Mouse (Mus musculus) urinary bladder, postnatal 10 days (tissue): ENCODE results near the gene Dennd1b.

Source experiments
- DNase-seq: peaks from one replicate; pipeline ENCODE4 v3.0.0; 2022; ENCODE audit warnings: low spot score

The Dennd1b gene

DNA sequence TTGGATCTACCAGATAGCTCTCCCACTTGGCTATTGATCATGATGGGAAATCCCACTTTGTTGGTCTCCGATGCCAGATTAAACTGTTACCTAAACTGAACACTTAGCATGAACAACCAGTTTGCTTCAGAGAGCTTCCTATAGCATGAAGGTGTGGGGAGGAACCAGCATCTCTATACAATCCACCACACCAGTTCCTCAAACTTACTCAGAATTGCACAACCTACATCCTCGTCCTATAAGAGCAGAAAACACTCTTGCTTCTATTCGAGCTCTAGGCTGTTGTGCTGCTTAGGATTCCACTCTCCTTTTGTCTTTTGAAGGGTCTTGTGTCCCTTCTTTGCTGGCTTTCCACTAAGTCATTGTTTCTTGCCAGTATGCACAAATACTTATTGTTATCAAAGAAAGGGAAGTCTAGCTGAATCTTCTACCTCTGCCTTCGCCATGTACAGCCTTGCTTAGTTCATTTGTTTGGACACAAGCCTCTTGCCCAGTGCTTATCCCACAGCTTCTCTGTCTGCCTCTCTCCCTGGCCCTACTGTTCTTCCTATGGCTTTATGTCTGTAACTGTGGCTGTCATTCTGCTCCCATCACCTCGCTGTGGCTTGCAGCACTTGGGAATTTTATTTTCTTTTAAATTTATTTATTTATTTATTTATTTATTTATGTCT, 52.0 kb downstream of the Dennd1b start:
- DNase-seq, result no peak

DNA sequence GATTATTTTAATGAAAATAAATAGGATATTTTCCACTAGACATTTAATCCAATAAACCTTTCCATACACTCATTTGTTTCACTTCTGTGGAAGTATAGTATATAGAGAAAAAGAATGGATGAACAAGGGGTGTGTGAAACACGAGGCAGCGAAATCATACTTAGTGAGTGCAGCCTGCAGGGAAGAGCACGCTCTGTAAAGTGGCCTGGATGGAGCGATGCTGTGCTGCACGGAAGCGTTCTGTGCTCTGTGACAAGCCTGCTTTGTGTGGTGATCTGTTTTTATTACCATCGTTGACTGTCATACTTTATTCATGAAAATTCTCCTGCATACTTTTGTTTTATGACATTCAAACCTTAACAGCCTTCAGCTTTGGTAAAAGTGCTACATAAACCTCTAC, 58.1 kb downstream of the Dennd1b start:
- no peak for DNase-seq

DNA sequence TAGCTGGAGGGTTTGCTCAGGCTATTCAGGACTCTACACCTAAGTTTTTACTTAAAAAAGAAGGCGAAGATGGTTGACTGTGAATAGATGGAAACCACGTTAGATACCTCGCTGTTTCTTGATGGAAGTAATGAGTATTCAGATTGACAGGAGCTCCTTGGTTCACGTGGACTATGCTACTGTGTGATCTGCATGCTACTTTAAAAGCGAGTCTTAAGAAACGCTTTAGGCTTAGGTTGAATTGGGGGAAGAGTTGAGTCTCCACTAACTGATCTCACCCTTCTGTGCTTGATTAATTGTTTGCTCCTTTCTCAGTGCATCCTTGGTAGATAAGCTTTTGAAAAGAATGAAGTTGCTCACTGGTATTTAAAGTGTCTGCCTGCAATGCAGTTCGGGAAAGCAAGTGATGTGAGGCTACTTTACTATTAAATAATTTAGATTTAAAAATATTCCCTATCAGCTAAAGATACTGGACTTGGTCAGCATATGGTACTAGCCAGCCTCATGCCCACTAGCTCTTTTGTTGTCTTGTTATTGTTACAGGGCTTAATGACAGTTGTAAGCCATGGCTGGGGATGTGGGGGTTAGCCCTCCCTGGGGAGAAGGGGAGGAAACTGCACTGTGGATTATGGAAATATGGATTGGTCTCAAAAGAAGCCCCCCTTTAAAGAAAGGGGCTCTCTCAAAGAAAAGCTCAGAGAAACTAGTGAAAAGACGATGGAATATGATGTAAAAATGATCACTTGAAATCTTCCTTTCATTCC, 62.8 kb downstream of the Dennd1b start:
- no peak for DNase-seq

DNA sequence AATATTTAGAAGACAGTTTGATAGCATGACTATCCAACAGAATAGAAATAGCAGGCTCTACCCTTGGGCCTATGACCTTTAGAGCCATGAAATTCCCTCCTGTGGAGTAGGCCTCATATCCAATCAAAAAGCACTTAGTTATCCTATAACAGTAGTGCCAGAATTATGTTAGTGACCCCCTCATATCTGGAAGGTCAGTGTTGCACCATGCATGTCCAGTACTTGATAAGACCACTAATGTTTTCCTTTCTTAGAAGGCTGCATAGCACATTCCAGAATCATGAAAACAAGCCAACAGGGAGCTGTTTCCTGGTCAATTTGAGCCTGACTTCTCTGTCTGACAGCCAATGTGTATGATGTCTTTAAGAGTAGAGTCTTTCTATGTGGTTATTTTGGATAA, 66.3 kb downstream of the Dennd1b start:
- no peak for DNase-seq

DNA sequence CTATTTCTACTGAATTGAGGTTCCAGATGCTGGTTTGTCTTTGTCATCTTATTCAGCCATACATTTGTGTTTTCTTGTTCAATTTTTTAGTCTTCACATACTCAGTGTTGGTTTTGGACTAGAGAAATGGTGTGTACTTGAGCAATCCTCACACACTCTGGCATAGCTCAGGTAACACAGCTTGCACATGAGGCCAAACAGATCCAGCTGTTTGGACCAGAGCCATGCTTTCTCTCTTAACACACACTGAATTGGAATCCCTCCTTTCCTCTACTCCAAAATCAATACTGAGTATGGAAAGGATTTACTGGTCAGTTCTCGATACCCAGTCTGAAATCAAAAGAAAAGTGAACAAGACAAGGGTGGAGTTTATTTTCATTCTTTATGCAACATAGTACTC, 69.2 kb downstream of the Dennd1b start:
- no peak for DNase-seq

DNA sequence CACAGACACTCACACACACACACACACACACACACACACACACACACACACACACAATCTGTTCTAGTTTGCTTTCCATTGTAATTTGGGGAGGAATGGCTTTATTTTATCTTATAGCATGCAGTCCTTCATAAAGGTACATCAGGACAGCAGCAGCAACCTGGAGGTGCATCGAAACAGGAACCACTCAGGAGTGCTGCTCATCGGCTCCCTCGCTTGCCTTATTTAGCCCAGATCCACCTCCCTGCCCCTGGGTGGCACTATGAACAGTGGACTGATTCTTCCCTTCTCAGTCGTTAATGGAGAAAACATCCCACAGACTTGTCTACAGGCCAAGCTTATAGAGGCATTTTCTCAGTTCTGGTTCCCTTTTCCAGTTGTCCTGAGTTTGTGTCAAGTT, 71.9 kb downstream of the Dennd1b start:
- no peak for DNase-seq

DNA sequence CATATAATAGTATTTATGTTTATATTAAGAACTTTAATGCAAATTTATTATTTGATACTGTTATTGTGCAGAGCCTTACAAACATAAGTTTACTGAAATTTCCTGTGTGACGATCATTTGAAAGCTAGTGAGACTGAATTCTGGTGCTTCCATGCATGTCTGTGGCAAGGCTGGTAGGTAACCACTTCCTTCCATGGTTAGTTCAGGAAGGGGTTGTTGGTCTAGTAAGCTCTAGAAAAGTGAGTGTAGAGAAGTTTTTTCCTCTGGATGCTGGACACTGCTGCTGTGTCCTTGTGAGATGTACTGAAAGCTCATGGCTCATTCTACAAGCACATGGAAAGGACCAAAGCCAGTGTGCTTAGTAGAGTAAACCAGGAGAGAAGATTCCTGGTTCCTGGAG, 73.1 kb downstream of the Dennd1b start:
- no peak for DNase-seq

DNA sequence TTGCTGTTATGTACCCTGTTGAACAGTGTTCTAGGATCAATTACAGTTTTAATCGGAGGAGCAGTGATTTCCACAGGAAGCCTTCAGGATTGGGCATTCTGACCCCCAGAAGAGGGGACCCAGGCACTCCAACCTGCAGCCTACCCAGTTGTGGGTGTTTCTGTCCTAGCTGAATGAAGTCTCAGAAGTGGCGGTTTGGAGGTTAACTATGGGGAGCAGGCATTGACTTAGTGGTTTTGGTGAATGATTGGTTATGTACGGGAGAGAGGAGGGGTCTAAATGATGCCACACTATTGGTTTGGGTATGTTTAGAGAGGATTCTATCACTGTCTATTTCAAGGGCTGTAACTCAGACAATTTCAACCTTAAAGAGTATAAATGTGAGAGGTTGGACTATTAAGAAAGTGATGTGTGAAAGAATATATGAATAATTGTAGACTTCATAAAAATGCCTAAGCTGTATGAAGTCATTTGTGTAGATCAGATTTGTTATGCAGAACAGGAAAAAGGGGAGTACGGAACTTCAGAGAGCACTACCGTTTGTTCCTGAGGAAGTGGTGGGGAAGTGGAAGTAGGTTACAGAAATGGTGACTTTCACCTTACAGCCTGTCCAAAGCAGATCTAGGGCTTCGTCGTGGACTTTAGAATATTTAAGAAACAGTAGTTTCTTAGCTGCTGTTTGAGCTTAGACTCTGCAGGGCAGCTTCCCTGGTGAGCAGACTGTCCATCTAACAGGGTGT, 73.7 kb downstream of the Dennd1b start:
- no peak for DNase-seq

DNA sequence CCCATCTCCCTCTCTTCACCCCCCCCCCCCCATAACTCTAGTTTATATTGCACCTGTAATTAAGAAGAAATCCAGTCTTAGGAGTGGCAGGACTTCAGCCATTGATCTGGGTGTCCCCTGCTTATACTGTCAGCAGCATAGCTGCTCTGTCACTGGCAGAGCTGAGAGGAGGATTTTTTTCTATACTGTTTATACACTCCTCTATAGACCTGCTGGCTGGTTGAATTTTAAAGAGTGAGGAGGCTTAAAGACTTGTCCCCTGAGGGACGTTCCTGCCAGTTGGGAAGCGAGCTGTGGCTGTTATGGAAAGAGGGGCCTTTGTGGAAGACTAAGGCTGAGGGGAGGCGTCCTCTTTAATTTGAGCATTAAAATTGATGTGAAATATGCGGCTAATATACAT, 74.8 kb downstream of the Dennd1b start:
- DNase-seq, result no peak

DNA sequence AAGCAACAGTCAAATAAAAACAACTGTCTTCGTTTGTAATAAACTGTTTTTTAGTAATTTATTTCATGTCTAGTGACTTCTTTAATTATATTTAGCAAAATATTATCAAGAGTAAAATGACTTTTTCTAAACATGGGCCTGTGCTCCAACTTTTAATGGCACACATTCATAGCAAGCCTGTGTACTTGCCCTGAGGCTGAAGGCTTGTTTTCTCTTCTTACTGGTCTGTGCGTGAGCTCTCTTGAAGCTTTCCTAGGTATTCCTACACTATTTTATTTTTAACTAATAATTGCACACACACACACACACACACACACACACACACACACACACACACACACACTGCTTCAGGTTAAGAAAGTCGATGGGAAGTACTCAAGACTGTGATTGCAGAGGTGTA, 75.4 kb downstream of the Dennd1b start:
- DNase-seq, result no peak

DNA sequence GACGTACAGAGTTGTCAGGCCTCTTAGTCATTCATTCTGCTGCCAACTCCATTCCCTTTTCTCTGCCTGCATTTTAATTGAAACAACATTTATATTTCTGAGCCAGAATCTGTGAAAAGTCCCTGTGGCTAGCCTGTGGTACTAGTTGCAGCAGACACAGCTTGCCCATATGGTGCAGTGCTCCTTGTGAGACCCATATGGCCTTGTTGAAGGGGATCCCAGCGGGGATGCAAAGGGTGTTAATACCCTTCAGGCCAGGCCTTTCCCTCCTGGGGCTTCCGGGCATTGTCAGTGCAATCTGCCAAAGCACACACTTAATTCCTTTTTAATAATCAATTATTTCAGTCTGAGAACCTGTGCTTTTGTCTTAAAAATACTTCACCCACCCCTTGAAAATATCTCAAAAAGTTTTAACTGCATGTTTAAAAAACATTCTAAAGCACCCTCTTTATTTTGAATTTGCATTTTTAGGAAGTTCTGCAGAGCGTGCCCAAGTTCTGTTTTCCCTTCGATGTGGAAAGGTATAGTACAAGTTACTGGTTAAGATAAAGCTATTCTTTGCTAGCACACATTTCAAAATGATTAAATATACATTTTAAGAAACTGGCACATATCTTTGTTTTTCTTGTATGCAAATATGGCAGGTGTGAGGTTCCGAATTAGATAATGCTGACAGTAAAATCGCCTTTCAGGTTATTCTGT, 76.4 kb downstream of the Dennd1b start:
- DNase-seq, result no peak

DNA sequence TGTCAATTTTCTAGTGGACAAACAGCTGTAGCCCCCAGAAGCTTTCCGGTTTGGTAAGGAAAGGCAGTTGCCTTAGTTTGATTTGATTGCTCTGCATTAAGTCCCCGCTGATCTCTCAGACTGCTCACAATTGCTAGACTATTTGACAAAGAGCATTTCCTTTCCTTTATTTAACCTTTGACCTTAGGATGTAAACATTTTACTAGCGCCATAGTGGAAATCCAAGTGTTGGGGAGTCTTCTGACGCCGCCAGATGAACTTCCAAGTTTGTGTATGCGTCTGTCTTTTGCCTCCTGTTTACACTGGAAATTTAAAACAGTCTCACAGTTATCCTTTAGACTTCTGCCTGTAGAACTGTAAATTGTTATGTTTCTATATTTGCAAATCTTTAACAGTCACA, 85.8 kb downstream of the Dennd1b start:
- no peak for DNase-seq

DNA sequence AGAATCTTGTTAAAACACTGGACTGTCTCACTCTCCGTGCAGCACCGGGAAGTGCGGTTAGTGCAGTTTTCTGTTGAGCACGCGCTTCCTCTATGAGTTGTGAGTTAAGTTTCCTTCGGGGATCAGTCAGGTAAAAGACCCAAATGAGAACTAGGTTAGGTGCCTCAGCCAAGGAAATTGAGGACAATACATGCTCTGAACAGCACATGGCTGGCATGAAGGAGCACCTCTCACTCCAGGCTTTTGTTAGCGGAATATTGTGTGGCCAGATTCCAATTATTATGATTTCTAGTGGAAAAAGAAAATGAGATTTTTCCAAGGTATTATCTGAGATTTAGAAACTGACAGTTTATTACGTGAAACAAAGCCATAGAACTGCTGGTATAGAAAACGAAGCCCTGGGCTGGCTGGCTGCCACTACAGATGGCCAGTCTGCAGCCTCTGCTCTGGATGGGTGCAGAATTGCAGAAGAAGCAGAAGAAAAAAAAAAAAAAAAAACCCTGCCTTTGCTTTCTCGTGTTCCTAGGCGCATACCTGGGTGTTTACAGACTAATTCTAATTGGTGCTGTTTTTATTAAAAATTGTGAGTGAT, 86.7 kb downstream of the Dennd1b start:
- no peak for DNase-seq

DNA sequence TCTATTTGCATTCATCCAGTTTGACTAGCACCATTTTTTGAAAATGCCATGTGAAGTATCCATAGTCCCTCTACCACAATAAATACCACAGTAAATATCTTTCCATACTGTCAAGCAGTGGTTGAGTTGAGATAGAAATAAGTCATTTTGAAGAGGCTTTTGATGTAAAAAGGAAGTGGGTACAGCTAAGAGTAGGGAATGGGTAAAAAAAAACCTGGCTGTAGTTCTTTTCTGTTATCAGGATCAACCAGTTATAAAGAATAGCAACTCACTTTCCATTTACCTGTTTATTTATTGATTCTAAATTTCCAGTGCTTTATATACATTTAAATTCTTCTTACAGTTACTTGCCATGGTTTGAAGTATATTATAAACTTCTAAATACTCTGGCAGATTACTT, 89.8 kb downstream of the Dennd1b start:
- DNase-seq, result no peak

DNA sequence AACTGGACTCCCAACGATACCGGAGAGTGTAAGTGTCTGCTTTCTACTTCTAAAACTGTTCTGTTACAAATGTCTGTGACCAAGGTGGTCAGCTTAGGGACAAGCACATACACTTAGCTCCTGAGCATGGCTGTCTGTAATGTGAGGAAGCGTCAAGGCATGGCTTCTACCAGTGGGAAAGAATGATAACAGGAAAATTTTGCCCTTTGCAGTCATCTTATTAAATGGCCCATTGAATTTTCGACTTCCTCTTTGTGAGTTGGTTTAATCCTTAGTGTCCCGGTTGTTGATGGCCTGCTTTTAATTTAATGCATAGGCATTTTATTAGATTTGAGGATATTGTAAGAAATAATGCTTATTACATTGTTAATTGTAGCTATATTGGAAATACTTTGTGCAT, 97.1 kb downstream of the Dennd1b start:
- no peak for DNase-seq

DNA sequence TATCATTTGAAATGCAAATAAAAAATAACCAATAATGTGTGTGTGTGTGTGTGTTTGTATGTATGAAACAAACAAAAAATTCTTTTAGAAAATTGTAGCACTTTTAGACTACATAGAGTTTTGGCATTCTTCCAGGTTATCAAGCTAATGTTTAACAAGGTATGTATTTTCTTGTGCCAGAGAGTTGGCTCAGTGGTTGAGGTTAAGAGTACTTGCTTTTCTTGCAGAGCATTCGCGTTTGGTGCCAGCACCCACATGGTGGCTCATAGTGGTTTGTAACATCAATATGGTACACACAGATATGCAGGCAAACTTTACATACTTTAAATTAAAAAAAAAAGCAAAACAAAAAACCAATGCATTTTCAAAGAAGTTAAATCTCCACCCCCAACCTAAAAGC, 101.5 kb downstream of the Dennd1b start:
- no peak for DNase-seq

DNA sequence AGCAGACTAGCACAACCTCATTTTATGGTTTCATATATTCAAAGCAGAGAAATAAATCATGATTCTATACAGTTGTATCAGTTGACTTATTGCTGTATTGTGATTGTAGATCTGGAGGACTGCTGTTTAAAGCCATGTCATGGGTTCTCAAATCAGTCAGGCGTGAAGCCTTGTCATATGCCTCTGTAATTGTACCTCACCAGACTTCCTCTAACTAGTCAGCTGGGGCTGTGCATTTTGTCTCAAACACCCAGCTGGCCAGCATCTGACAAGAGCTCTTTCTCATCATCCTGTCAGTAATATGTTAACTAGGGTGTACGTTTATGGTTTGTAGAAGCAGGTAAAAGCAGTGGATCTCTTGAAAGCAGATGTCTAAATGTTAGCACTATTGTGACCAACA, 104.0 kb downstream of the Dennd1b start:
- no peak for DNase-seq

DNA sequence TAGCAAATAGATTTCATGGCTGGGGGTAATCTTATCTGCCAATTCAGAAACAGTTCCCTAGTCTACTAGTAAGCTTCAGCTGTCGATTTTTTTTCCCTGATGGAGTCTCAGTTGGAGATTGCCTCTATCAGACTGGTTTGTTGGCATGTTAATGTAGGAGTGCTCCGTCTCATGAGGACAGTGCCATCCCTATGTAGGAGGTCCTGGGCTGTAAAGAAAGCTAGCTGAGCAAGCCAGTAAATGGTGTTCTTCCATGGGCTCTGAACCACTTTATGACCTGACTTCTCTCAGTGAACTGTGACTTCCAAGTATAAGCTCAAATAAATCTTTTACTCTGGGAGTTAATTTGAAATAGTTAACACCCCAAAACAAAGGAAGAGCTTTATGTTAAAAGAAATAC, 107.8 kb downstream of the Dennd1b start:
- DNase-seq, result no peak

DNA sequence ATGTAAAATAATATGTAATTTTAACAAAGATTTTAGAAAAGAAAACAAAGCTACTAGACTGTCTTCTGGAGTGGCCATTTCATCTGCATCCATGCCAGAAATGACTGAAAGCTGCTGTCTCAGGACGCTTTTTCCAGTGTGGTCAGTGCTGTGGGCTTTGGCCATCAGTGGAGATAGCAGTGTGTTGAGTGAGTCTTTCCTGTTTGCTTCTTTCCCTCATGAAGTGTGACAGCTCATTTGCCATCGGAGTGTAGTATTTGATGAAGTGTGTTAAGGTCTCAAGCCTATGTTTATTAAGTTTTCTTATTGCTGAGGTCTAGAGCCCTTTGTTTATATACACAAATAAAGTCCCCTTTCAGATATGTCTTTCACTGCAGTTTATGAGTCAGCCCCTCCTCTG, 112.4 kb downstream of the Dennd1b start:
- no peak for DNase-seq

DNA sequence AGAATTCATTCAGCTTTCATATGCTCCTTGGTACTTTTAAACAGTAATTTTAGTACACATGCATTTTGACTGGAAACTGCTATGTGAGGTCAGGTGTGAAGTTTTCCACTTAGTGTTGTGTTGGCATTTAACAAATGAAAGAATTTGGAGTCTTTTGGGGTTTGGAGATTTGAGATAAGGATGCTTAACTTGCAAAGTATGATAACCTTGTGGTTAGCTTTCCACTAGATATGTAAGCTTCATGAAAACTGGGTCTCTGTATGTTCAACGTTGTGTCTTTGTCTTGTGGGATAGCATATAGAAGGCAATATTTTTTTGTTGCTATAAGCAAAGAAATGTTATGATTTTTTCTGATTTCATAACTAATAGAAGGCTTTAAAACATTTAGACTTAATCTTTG, 114.8 kb downstream of the Dennd1b start:
- DNase-seq, result no peak

DNA sequence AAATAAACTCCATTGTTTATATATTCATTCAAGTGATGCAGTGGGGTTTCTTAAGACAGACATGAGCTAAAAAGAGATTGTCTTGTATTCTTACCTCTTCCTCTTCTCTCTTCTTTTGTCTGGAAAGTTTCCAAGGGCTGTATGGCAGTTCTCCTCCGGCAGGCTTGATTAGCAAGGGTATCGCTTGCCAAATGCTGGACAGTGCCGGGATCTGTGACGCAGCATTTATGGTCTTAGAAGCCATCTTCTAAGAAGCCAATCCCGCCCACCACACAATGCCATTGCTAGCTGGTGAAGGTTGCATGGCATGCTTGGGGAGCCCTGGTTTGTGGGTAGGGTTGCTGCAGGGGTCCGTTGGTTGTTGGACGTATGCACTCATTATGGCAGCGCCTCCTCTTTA, 115.8 kb downstream of the Dennd1b start:
- no peak for DNase-seq

DNA sequence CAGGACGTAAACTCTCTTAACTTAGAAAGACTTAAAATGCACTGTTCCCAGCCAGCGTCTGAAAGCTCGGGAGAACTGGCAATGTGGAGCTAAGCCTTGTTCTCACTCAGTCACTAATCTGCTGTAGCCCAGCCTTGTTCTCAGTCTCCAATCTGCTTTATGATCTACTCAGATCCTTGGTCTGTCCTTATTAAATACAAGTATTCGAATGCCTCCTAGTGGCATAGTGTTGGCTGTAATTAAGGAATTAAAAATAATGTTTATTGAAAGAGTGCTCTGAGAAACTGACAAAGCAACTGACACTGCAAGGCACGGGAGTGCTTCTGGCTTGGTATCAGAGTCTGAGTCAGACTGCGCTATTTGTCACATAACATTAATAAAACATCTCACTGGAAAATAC, 116.3 kb downstream of the Dennd1b start:
- no peak for DNase-seq
